Mouse (Mus musculus) neural tube, embryonic 11.5 days (tissue): Measurements from ENCODE around the gene Lima1. TPM values are rescaled to one million over a fixed set of nuclear protein-coding genes. Genes with fewer than 3 reads are reported as not detected.
"Not testable (repeated sequence)": the region's sequence is repeated elsewhere in the genome, so short reads cannot be mapped to it uniquely, and the experiment has no call there.

Experiments used
- ATAC-seq: fragments of 200-750 bp; cut with Nextera tagmentation; 2 replicates; pipeline ENCODE4 v1.8.0; 2017; ENCODE audit warnings: moderate number of reproducible peaks, mild to moderate bottlenecking, moderate TSS enrichment, moderate library complexity; ENCODE audit not compliant: insufficient read depth, low FRiP score, low TSS enrichment
- DNase-seq: peaks from one replicate; pipeline ENCODE4 v3.0.0-alpha.2; 2015; ENCODE audit warnings: low spot score
- H3K27ac ChIP-seq: fragments of 300-500 bp; sonication (generic); 2 replicates; pipeline ENCODE4 v1.5.1; 2014; ENCODE audit warnings: low read depth, mild to moderate bottlenecking, low read length
- H3K27me3 ChIP-seq: fragments of 300-500 bp; sonication (generic); 2 replicates; pipeline ENCODE4 v1.6.1; 2014; ENCODE audit warnings: mild to moderate bottlenecking, low read length, mixed read lengths; ENCODE audit not compliant: control insufficient read depth, insufficient read depth
- H3K36me3 ChIP-seq: fragments of 300-500 bp; sonication (generic); 2 replicates; pipeline ENCODE4 v1.6.1; 2014; ENCODE audit warnings: mild to moderate bottlenecking, low read length, moderate library complexity, mixed read lengths; ENCODE audit not compliant: control insufficient read depth, insufficient read depth
- H3K4me1 ChIP-seq: fragments of 300-500 bp; sonication (generic); 2 replicates; pipeline ENCODE4 v1.6.1; 2014; ENCODE audit warnings: low read length, mixed read lengths; ENCODE audit not compliant: control insufficient read depth, insufficient read depth
- H3K4me2 ChIP-seq: fragments of 300-500 bp; sonication (generic); 2 replicates; pipeline ENCODE4 v1.6.1; 2014; ENCODE audit warnings: low read depth, mild to moderate bottlenecking, moderate library complexity
- H3K4me3 ChIP-seq: fragments of 300-500 bp; sonication (generic); 2 replicates; pipeline ENCODE4 v1.5.1; 2014; ENCODE audit warnings: low read depth, low read length
- H3K9ac ChIP-seq: fragments of 300-500 bp; sonication (generic); 2 replicates; pipeline ENCODE4 v1.6.1; 2014; ENCODE audit warnings: mild to moderate bottlenecking, low read length
- H3K9me3 ChIP-seq: fragments of 300-500 bp; sonication (generic); 2 replicates; pipeline ENCODE4 v1.6.1; 2016; ENCODE audit warnings: low read length; ENCODE audit not compliant: control insufficient read depth
- WGBS: fragments of 180-500 bp; shearing (Covaris S2); extraction: QIAGEN DNeasy Blood & Tissue Kit; methylation state at CpG from one replicate; pipeline ENCODE4 v1.1.7; 2014; 5-methylcytosine and 5-hydroxymethylcytosine counted together
- polyA plus RNA-seq: library from polyadenylated mRNA; unstranded; fragments of >200 nt; fragmentation: Nextera tagmentation; extraction: Ambion mirVana; gene quantifications from 2 replicates; pipeline ENCODE4 v1.2.1, GENCODE M21; 2014

Lima1 gene
- polyA plus RNA-seq, 1 experiment from 2014 or later, result 33.1 TPM

DNA sequence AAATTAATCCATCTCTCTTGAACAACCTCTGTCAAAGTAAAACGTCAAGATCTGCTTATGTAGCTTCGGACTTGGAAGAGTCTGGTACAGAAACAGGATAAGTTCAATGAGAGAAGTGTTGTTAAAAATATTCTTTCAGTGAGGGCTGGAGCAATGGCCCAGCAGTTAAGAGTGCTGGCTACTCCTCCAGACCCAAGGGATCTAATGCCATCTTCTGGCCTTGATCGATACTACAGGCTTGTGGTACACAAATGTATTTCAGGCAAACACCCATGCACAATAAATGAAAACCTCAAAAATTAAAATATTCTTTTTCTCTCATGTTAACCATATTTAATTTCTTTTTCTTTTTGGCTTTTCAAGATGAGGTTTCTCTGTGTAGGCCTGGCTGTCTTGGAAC, 79.2 kb downstream of the Lima1 start:
- no peak overlapping the region for H3K4me2 ChIP-seq
- no peaks in the 10 kb centered on the region for H3K4me1 ChIP-seq
- no peaks in the 10 kb centered on the region for H3K27me3 ChIP-seq
- peaks cover 5% of the 10 kb centered on the region; the same call in 1 of the 2 replicates for H3K36me3 ChIP-seq
- no peak overlapping the region for H3K4me3 ChIP-seq
- H3K27ac ChIP-seq, result no peak overlapping the region
- no peak for ATAC-seq
- H3K9me3 ChIP-seq, result no peaks in the 10 kb centered on the region
- H3K9ac ChIP-seq, result no peak overlapping the region
- DNase-seq, result no peak
- 92% methylated on average over 3 of the region's 3 CpGs for WGBS

DNA sequence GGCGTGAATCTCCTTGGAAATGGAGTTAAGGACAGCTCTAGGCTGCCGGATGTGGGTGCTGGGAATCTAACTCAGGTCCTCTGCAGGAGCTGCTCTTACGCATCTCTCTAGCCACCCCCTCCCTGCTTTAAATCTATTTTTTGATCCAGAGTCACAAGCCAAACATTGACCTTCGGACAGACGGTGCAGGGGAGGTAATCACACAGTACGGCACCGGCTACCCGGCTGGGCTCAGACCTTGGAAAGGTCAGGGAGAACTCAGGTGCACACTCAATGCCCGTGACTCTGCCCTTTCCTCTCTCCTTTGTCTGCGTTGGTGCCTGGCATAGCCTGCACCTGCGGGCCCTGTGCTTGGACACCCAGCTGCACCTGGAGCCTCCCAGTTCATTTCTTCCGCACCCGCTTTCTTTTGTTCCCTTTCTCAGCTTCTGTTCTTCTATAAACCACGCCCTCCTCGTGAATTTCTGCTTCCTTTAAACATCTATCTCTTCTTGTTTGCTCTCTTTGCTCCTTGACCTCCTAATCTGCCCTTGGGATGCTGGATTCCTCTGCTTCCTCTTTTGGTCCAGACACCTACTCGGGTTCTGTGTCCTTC, 82.9 kb downstream of the Lima1 start:
- no peak for DNase-seq
- H3K36me3 ChIP-seq, result peaks cover 5% of the 10 kb centered on the region; the same call in 1 of the 2 replicates
- no peaks in the 10 kb centered on the region for H3K4me1 ChIP-seq
- H3K9me3 ChIP-seq, result no peaks in the 10 kb centered on the region
- H3K4me2 ChIP-seq, result no peak overlapping the region
- no peak overlapping the region for H3K4me3 ChIP-seq
- H3K27ac ChIP-seq, result no peak overlapping the region
- H3K27me3 ChIP-seq, result no peaks in the 10 kb centered on the region
- WGBS, result 94% methylated on average over 16 of the region's 16 CpGs
- ATAC-seq, result no peak
- H3K9ac ChIP-seq, result no peak overlapping the region

DNA sequence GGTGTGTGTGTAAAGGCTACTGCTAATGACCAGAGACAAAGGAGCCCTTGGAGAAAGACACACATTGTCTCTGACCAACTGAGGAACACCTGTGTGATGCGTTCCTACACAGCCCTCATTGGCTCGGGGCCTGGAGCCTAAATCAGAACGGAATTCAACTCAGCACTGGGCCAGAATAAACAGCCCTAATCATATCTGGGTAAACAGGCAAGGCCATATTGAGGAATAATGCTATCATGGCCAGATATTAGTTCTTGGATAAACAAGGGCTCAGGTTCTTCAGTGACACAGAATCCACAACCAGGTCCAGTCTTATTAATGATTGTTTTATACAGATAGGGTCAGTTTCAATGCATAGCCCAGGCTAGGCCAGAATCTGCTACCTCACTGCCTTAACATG, 84.3 kb downstream of the Lima1 start:
- ATAC-seq (no peak), DNase-seq (no peak)
- Histone ChIP-seq H3K36me3 (peaks cover 5% of the 10 kb centered on the region; the same call in 1 of the 2 replicates), H3K4me1 (no peaks in the 10 kb centered on the region), H3K4me3 (no peak overlapping the region), H3K4me2 (no peak overlapping the region), H3K9me3 (no peaks in the 10 kb centered on the region), H3K27ac (no peak overlapping the region), H3K9ac (no peak overlapping the region), H3K27me3 (no peaks in the 10 kb centered on the region)
- WGBS, result 90% methylated on average over 3 of the region's 3 CpGs

DNA sequence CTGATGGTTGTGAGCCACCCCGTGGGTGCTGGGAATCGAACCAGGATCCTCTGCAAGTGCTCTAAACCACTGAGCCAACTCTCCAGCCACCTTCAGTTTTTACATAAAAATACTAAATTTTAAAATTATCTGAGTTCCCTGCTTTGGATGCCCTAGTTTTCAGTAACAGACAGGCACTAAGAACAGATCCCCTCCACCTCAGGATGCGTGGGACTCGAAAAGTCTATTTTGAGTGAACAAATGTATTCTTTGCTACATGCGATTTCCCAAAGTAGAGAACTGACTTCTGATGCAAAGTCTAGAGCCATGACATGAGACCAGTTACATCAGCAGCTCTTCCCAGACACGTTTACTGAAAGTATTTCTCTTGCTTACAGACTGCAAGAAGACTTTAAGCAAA, 84.8 kb downstream of the Lima1 start:
- H3K4me2 ChIP-seq, result no peak overlapping the region
- no peak for ATAC-seq
- 95% methylated on average over 6 of the region's 6 CpGs for WGBS

DNA sequence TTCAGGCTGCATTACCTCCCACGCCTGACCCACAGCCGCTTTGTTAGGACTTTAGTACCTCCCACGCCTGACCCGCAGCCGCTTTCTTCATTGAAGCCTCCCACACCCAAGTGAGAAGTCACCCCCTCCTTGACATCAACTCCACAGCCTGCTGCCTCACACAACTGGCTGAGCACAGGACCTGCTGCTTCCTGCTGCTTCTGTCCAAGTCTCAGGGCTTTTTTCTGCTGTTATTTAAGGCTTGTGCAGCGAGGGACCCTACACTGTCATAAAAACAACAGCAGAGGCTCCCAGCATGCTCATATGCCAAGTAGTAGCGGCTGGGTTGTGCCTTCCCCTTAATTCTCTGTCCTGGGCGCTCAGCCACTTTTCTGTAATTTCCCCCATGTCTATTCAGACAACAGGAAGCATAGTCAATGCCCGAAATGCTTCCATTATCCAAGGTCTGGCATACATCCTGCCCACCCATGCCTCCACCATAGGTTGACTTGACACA, 87.6 kb downstream of the Lima1 start:
- 61% methylated on average over 9 of the region's 9 CpGs for WGBS
- Histone ChIP-seq H3K4me2 (no peak overlapping the region), H3K9ac (no peak overlapping the region), H3K36me3 (peaks cover 6% of the 10 kb centered on the region; the same call in 1 of the 2 replicates), H3K9me3 (no peaks in the 10 kb centered on the region), H3K27ac (no peak overlapping the region), H3K27me3 (no peaks in the 10 kb centered on the region), H3K4me1 (no peaks in the 10 kb centered on the region), H3K4me3 (no peak overlapping the region)
- DNase-seq (no peak), ATAC-seq (no peak)

More for the DNA sequence above, 84.8 kb downstream of the Lima1 start:
- DNase-seq, result no peak
- H3K27me3 ChIP-seq, result no peaks in the 10 kb centered on the region
- peaks cover 5% of the 10 kb centered on the region; the same call in 1 of the 2 replicates for H3K36me3 ChIP-seq
- no peak overlapping the region for H3K9ac ChIP-seq
- no peaks in the 10 kb centered on the region for H3K9me3 ChIP-seq
- H3K4me3 ChIP-seq, result no peak overlapping the region
- H3K27ac ChIP-seq, result no peak overlapping the region
- H3K4me1 ChIP-seq, result no peaks in the 10 kb centered on the region

DNA sequence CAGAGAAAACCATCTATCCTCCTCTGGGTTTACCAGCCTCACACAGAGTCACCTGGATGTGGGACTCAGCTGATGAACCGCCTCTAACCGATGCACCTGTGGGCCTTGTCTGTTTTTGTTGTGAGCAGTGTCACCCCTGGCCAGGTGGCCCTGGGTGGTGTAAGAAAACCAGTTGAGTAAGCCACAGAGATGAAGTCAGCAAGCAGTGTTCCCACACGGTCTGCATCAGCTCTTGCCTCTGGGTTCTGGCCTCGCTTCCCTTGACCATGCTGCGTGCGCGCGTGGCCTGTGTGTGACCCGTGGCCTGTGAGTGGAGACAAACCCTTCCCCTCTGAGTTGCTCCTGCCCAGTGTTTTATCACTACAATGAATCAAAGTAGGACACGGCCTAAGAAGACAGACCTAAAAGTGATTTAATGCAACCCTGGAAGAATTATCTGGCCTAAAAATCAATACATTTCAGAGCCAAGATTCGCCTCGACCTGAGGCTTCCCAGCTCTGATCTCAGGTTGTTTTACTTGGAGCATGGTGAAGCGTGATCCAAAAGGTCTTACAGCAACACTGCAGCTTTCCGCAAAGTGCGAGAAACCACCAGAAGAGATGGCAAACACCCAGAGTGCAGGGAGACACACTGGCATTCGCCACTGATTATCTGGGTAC, 96.5 kb downstream of the Lima1 start:
- Histone ChIP-seq H3K9me3 (no peaks in the 10 kb centered on the region), H3K27ac (no peak overlapping the region), H3K4me3 (no peak overlapping the region), H3K4me2 (no peak overlapping the region), H3K4me1 (no peaks in the 10 kb centered on the region), H3K9ac (no peak overlapping the region), H3K27me3 (no peaks in the 10 kb centered on the region), H3K36me3 (0 out of 2 replicates have a peak, but pooled peaks cover 3% of the 10 kb centered on the region)
- DNase-seq, result no peak
- no peak for ATAC-seq
- WGBS, result 91% methylated on average over 16 of the region's 16 CpGs

DNA sequence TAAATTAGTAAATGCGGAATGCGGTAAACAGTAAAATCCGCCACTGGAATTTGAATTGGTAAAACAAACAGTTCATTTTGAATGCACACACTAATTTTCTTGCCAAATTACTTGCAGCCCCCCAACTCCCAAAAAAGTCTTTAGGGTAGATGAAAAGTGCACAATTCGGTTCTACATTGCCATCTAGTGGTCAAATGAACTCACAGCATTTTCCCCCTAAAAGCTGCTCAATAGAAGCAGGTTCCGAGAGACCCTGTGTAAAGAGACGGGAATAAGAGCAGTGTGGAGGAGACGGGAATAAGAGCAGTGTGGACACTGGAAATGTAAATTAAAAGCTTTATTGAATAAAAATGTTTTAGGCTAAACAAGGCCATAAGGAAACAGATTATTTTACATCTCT, 97.1 kb downstream of the Lima1 start:
- H3K27me3 ChIP-seq, result no peaks in the 10 kb centered on the region
- no peak for ATAC-seq
- no peaks in the 10 kb centered on the region for H3K4me1 ChIP-seq
- 0 out of 2 replicates have a peak, but pooled peaks cover under 1% of the 10 kb centered on the region for H3K36me3 ChIP-seq
- H3K27ac ChIP-seq, result no peak overlapping the region
- peak; percentile 39 for DNase-seq
- H3K9ac ChIP-seq, result no peak overlapping the region
- no peaks in the 10 kb centered on the region for H3K9me3 ChIP-seq
- H3K4me3 ChIP-seq, result no peak overlapping the region
- WGBS, result 28% methylated on average over 7 of the region's 7 CpGs
- H3K4me2 ChIP-seq, result no peak overlapping the region

DNA sequence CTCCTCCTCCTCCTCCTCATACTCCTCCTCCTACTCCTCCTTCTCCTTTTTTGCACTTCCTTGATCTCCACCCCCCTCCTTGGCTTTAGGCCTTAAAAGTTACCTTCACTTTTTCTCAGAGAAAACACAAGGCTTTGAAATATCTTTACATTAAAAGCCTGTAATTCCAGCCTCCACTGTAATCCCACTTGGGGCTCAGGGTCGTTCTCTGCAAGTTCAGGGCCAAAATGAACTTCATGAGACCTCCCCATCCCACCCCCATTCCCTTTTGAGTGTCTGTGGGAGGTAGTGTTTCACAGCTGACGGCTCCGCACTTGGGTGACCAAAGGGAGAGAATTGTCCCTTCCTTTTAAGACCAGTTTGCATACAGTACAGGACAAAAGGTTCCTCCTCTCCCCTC, 102.3 kb downstream of the Lima1 start:
- ATAC-seq, result no peak
- 21% methylated on average over 3 of the region's 3 CpGs for WGBS
- Histone ChIP-seq H3K4me1 (peaks cover 5% of the 10 kb centered on the region), H3K4me3 (peak overlapping the region; percentile 72; the same call in 1 of the 2 replicates), H3K9ac (no peak overlapping the region), H3K27ac (no peak overlapping the region), H3K4me2 (no peak overlapping the region), H3K27me3 (no peaks in the 10 kb centered on the region), H3K36me3 (no peaks in the 10 kb centered on the region), H3K9me3 (no peaks in the 10 kb centered on the region)
- DNase-seq, result no peak

DNA sequence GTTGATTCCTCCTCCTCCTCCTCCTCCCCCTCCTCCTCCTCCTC, 102.6 kb downstream of the Lima1 start, which contains the start of gene Cers5:
Gene Cers5 (minus strand): TSS at position 5 of the 44 bp plus-strand sequence.
- Histone ChIP-seq H3K9ac (peak within 1 kb of the TSS; percentile 83), H3K4me2 (peak within 1 kb of the TSS; percentile 60), H3K27ac (peak within 1 kb of the TSS; percentile 86), H3K4me3 (peak within 1 kb of the TSS; percentile 72)
- not testable (repeated sequence) for H3K9me3 ChIP-seq, H3K4me1 ChIP-seq, DNase-seq, H3K27me3 ChIP-seq, ATAC-seq, H3K36me3 ChIP-seq
